Mouse (Mus musculus) limb, embryonic 12.5 days (tissue): ENCODE results near the gene 4921504E06Rik. TPM values are rescaled to one million over a fixed set of nuclear protein-coding genes. Genes with fewer than 3 reads are reported as not detected.
A peak's percentile ranks its signal among the peaks of the same experiment; 100 is the strongest.

Source experiments
- ATAC-seq: fragments of 200-750 bp; cut with Nextera tagmentation; 2 replicates; pipeline ENCODE4 v1.8.0; 2017; ENCODE audit warnings: low read depth, moderate TSS enrichment; ENCODE audit not compliant: insufficient number of reproducible peaks, insufficient read depth, low FRiP score, low TSS enrichment
- H3K27ac ChIP-seq: fragments of 300-500 bp; sonication (generic); 2 replicates; pipeline ENCODE4 v1.5.1; 2016; ENCODE audit warnings: mild to moderate bottlenecking, moderate library complexity
- H3K27me3 ChIP-seq: fragments of 300-500 bp; sonication (generic); 2 replicates; pipeline ENCODE4 v1.6.1; 2016; ENCODE audit warnings: mild to moderate bottlenecking, moderate library complexity
- H3K36me3 ChIP-seq: fragments of 300-500 bp; sonication (generic); 2 replicates; pipeline ENCODE4 v1.6.1; 2016; ENCODE audit warnings: mild to moderate bottlenecking, moderate library complexity
- H3K4me1 ChIP-seq: fragments of 300-500 bp; sonication (generic); replicated peaks from 2 replicates; pipeline ENCODE4 v1.6.1; 2016
- H3K4me2 ChIP-seq: fragments of 300-500 bp; sonication (generic); 2 replicates; pipeline ENCODE4 v1.6.1; 2016; ENCODE audit warnings: mild to moderate bottlenecking, moderate library complexity
- H3K4me3 ChIP-seq: fragments of 300-500 bp; sonication (generic); replicated peaks from 2 replicates; pipeline ENCODE4 v1.5.1; 2016; ENCODE audit warnings: mild to moderate bottlenecking
- H3K9ac ChIP-seq: fragments of 300-500 bp; sonication (generic); replicated peaks from 2 replicates; pipeline ENCODE4 v1.6.1; 2016; ENCODE audit warnings: mild to moderate bottlenecking, moderate library complexity
- H3K9me3 ChIP-seq: fragments of 300-500 bp; sonication (generic); 2 replicates; pipeline ENCODE4 v1.6.1; 2016; ENCODE audit warnings: mild to moderate bottlenecking, moderate library complexity
- WGBS: fragments of 180-500 bp; shearing (Covaris S2); methylation state at CpG from one replicate; pipeline ENCODE4 v1.1.7; 2016; 5-methylcytosine and 5-hydroxymethylcytosine counted together
- polyA plus RNA-seq: library from polyadenylated mRNA; unstranded; fragments of >200 nt; fragmentation: Nextera tagmentation; extraction: Ambion mirVana; gene quantifications from 2 replicates; pipeline ENCODE4 v1.2.1, GENCODE M21; 2016

The 4921504E06Rik gene
- polyA plus RNA-seq, 1 experiment from 2014 or later, result not detected

DNA sequence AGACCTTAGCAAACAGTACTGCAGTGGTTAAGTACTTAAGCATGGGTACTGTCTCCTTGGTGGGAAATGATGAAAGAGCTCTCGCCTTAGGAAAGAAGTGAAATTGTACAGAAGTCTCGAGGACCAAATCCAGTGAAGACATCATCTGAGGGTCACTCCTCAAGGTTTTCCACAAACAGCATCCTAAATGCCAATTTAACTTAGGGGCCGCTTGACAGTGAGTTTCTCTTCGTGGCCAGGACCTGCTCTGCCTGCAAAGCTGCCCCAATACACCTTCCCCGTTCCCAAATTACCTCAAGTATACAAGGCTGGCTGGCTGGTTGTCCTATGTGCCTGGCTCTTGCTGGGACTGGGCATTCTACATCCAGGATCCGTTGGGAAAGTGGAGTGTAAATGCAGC, 137.6 kb downstream of the 4921504E06Rik start:
- Histone ChIP-seq H3K9ac (no peak overlapping the region), H3K36me3 (no peaks in the 10 kb centered on the region), H3K4me3 (no peak overlapping the region), H3K27ac (no peak overlapping the region), H3K4me2 (no peak overlapping the region), H3K27me3 (peaks cover 37% of the 10 kb centered on the region), H3K9me3 (no peaks in the 10 kb centered on the region), H3K4me1 (no peaks in the 10 kb centered on the region)
- no peak for ATAC-seq
- WGBS, result 66% methylated on average over 6 of the region's 6 CpGs

DNA sequence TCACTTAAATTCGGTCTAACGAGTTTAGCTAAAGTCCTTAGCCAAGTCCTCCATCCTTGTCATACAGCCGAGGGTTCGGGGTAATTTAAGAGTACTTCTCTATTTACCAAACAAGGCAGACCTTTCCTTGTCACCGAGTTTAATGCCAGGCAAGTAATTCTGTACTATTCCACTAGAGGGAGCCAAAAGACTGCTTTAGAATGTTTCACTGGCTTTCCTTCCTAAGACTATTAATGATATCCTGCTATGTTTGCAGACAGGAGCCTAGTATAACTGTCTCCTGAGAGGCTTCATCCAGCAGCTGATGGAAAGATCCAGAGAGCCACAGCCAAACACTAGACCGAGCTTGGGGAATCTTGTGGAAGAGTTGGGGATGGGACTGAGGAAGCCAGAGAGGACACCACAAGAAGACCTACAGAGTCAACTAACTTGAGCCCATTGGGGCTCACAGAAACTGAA, 138.6 kb downstream of the 4921504E06Rik start:
- H3K4me3 ChIP-seq, result no peak overlapping the region
- no peak for ATAC-seq

DNA sequence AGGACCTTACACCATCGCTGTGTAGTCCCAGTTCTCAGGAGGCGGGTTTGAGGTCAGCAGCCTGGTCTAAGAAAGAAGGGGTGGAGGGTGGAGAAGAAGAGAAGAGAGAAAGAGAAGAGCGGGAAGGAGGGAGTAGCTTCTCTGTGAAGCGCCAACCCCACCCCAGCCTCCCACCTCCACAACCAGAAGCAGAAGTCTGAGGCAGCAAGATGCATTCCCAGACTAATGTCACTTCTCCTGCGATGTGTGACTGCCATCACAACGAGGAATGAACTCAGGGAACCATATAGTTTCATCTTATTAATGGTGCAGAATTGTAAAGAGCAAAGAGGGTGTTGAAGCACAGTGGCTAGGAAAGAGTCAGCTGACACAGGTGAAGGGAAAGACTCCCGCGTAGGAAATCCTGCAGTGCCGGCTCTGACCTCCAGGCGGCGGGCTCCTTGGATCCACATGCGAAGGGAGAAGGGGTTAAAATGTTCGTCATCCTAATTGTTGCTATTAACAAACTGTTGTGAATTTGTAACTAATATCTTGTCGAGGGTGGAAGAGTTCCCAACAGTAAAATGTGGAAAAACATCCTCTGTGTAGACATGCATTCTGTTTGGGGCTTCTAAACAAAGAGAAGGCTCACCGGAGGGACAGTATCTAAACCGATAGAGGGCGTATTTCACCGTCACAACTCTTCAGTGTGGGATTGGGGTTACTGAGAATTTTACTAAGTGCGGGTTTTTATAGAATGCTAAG, 139.3 kb downstream of the 4921504E06Rik start:
- Histone ChIP-seq H3K9ac (no peak overlapping the region), H3K4me3 (0 out of 2 replicates have a peak overlapping the region, but pooled peaks have one; percentile 8), H3K4me2 (peak overlapping the region; percentile 42), H3K27me3 (peaks cover 25% of the 10 kb centered on the region), H3K36me3 (no peaks in the 10 kb centered on the region), H3K4me1 (no peaks in the 10 kb centered on the region), H3K27ac (no peak overlapping the region), H3K9me3 (no peaks in the 10 kb centered on the region)
- no peak for ATAC-seq
- 19% methylated on average over 19 of the region's 19 CpGs for WGBS

More for the DNA sequence above, 138.6 kb downstream of the 4921504E06Rik start:
- Histone ChIP-seq H3K27ac (no peak overlapping the region), H3K4me2 (peak overlapping the region; percentile 42), H3K4me1 (no peaks in the 10 kb centered on the region), H3K27me3 (peaks cover 32% of the 10 kb centered on the region), H3K9me3 (no peaks in the 10 kb centered on the region), H3K36me3 (no peaks in the 10 kb centered on the region), H3K9ac (no peak overlapping the region)
- WGBS, result 4% methylated on average over 6 of the region's 6 CpGs

Other genes starting within 250 kb of the 4921504E06Rik start
- gene Msrb2, start 182.5 kb downstream of the 4921504E06Rik start, polyA plus RNA-seq, result 23.5 and 28.9 TPM in 2 replicates
- gene Ptf1a, start 108.3 kb downstream of the 4921504E06Rik start, polyA plus RNA-seq, result not detected in 2 replicates
- 0.88 and 1.3 TPM in 2 replicates for gene Otud1, start 103.8 kb upstream of the 4921504E06Rik start, polyA plus RNA-seq